Mouse (Mus musculus) embryo, embryonic 10.5 days (tissue): Measurements from ENCODE around the gene Smim14.

ENCODE experiments used
- DNase-seq: peaks from one replicate; pipeline ENCODE4 v3.0.0-alpha.2; 2015; ENCODE audit warnings: low spot score

The Smim14 gene

DNA sequence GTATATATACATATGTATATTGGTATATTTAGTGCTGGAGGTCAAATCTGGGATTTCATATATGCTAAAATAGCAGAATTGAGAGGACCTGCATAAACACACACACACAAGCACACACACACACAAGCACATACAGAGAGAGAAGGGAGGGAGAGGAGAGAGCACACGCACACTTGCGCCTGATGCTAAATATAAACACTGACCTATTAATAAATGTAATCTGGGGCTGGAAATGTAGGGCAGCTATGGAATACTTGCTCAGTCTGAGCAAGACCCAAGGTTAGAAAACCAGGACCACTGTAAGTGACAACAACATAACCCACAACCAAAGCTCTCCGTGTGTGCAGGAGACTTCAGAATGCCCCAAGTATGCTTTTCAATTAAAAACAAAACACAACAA is 77.5 kb downstream of the Smim14 start:
- DNase-seq: no peak

DNA sequence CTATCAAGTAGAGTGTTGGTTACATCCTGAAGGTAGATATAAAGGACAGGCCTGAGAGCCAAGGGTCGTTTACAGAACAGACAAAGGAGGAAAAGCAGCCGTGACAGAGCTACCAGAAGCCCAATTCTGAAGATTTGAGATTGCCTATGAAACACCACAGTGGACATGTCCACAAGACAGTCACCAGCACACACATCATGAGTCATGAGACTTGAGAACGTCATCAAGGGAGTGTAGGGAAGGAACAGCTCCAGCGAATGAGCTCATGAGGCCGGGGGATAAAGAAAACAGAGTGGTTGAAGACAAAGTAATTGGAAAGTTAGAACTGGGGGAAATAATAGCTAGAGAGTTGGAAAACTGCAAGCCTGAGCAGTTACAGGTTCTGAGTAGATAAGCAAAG is 79.1 kb downstream of the Smim14 start:
- no peak for DNase-seq

DNA sequence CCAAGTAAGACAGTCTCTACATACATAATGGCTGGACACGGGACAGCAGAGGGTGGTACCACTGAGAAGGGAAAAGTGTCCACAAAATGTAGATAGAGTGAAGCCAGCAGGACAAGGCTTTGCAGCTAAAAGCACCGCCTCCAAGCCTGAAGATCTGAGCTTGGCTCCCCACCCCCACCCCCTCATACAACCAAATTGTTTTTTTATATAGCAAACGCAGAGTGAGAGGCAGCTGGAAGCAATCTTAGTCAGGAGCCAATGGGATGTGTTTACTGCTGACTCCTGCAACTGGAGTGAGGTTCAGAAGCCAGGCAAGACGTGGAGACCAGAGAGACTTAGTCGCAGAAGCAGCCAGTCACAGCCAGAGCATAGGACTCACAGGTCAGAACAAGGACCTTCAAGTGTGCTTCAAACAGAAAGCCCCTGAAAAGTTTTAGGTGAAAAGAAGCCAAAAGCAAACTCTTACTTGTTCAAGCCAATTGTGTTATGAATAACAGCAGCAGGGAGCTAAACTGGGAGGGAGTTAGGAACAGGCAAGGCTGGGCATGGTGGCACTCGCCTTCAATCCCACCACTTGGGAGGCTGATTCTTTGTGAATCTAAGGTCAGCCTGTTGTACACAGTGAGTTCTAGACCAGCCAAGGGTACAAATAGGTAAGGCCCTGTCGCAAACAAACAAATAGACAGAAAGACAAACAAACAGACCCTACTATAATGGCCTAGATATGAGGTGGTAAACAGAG is 79.7 kb downstream of the Smim14 start:
- DNase-seq: peak; percentile 41

DNA sequence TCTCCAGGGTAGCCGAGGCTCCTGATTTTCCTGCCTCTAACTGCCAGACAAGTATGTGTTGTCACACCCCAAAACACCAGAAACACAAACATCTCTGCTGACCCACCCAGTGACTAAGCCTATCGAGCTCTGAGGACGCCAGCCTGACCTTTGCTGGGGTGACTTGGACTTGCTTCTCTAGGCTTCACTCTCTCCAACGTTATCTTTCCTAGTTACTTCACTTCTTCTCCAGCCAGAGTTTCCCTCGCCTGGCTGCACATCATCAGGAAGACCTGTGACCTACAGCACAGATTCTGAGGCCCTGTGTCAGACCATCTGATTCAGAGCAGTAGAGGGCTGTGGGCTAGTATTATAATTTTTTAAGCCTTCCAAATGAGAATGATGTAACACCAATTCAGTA is 82.2 kb downstream of the Smim14 start:
- no peak for DNase-seq

DNA sequence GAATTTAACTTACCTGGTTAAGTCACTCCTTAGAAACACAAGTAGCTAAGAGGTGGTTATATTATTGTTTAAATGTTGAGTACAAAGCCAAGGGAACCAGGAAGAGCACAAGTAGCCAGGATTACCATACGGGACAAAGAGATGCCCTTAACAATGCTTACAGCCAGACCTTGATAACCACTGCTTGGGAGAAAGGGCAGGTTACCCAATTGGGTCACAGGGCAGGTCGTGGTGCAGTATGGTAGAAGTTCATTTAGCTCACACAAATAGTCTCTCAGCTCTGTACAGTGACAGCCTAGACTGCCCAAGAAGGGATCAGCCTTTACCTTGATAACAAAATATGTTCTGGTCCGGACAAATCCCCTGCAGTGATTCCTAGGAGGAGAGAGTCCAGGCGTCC is 88.0 kb downstream of the Smim14 start:
- no peak for DNase-seq

DNA sequence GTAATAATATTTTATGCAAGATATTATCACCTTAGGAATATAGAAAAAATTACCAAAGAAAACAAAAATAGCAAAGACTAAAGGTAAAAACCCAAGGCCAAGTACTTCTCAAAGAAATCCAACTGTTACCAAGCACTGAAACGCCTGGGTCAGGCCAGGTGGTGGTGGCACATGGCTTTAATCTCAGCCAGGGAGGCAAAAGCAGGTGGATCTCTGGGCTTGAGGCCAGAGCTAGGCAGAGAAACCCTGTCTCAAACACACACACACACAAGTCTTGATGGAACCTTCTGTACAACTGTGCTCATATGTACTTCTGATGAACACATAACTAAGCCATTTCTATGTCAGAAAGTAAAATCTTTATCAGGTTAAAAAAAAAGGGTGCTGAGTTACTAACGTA is 89.2 kb downstream of the Smim14 start:
- no peak for DNase-seq

DNA sequence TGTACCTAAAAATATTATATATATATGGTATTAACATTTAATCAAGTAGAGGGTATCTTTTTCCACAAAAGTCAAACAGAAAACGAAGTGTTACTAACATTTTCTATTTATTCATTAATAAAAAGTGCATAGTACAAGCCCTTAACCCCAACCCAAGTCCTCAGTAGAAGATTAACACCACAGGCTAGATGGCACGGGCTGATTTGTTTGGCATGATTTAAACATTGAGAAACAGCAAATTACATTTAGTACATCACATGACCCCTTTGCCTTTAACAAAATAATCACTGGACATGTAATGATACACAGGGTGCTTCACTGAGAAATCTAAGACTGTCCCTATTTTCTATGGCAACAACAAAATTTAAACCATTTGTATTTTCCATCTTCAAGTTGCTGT is 90.2 kb downstream of the Smim14 start:
- DNase-seq: no peak

DNA sequence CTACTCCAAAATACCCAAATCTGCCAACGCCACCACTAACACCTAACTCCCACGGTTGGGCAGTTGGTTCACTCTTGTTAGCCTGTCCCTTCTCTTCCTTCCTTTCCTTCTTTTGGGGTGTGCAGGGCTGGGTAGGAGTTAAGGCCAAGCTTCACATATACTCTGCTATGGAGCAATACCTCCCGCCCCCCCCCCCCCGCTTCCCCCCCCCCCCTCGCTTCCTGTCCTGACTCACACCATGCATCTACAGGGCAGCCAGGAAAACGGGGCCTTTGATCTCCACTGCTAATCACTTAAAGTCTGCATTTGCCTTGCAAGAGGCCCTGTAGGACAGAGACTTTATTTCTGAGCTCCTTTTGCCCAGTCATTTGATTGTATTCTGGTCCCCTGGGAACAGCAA is 92.0 kb downstream of the Smim14 start:
- no peak for DNase-seq

DNA sequence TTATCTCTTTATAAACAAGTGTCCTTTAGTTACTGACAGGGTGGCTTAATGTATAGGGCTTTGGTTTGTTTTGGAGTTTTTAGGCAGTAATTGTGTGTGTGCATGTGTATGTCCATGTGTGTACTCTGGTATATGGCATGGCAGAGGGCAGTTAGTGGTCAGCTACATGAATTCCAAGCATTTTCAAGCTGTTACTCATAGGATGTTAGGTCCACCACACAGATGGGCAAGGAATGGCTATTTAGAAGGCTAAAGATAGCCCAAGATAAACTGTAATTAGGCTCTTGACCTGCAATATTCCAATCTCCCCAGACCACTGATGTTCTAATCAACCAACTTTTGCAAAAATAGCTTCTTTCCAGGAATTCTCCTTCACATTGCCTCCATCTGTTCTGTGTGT is 98.9 kb downstream of the Smim14 start:
- DNase-seq: no peak

DNA sequence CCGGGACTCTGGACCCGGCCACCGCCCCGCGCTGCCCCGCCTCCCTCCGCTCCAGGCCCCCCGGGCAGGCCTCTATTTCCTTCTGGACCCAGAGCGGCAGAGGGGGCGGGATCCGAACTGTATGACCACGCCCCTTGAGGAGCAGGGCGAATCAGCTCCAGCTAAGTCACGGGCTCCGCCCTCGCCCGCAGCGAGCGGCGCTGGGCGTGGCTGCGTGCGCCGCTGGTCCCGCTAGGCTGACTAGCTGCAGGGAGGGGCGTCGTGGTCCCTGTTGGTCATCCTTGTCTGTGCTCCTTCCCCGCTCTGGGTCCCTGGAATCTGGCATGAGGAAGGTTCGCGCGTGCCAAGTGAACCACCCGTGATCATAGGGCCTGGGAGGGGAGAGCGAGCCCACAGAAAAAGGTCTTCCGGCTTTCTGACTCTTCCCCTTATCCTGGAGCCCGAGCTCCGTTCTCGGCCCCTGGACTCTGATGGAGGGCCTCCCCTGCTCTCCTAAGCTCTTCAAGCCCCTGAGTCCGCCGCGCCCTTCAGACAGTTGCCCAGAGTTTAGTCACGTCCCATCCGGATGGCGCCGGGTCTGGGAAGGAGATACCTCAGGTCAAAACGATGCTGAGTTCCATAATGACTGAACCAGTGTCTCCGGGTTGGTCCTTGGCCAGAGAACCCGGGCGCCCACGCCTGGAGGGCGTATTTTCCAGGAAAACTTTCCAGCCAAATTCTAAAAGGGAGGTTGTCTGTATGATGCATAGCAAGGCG is 101.0 kb downstream of the Smim14 start, which contains the start of gene Ugdh:
Gene Ugdh, minus strand, starts transcription at position 144 of the 756 bp plus-strand sequence.
- peak; percentile 99 for DNase-seq

DNA sequence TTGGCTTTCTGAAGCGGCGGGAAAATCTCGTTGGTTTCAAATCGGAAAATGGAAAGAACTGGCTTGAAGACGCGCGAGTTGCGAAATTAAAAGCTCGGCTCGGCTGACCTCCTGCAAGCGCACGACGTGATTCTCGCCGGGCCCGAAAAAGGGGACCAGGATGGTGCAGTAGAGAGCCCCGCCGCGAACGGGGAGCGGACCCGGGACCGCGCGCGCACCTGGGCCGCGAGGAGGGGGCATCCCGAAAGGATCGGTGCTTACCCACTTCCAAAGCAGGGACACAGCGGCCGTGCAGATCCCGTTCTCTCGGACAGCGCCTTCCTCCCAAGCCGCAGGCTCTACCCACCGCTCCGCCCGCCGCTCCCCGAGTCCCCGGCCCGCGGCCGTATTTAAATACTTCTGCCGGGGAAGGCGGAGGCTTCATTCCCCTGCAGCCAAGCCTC is 101.6 kb downstream of the Smim14 start:
- DNase-seq: no peak

DNA sequence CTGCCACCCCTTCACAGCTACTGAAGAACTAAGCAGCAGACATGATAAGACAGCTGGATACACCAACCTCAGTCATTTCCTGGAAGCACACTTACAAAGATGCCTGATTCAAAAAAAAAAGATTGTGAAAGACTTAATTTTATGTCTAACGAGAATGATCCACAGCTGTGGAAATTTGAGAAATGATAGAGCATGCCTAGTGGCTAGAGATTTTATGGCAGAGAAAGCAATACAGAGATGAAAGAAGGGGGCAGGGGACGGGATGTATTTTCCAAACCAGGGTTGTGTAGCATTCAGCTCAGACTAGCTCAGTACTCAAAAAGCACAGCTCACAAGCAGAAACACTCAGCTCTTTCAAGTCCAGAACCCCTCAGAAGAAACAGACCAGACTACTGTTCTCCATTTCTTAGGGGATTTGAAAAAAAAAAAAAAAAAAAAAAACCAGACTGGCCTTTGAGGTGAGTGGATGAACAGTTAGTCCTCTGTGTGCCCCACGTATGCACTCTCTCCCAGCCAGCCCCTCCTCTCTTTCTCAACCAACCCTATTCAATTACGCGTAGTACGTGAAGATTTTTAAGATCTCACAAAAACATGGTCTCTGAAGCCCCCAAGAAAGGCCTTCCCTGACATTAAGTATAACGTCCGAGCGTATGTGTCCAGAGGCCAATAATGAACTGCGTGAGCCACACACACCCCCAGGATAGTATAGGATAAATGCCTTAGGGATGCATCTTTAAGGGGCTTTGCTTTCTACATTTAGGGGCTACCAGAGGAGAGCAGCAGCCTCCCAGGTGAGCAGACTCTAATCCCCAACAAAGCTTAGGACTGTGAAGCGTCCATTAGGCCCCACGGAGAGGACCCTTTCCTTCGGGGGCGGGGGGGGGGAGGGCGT is 102.3 kb downstream of the Smim14 start:
- DNase-seq: peak; percentile 63

DNA sequence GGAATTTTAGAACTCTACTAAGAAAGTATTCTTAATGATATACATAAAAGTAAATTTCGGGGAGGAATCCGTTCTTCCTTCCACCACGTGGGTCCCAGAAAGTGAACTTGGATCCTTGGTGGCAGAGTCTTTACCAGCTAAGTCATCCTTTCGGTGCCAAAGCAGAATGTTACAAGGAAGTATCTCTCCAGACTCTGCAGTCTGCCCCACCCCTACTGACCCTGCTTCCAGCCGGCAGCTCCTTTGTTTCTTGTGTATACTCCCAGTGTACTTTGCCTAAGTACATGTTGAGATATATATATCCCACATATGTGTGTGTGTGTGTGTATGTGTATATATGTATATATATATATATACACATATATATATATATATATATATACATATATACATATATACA is 107.5 kb downstream of the Smim14 start:
- no peak for DNase-seq

DNA sequence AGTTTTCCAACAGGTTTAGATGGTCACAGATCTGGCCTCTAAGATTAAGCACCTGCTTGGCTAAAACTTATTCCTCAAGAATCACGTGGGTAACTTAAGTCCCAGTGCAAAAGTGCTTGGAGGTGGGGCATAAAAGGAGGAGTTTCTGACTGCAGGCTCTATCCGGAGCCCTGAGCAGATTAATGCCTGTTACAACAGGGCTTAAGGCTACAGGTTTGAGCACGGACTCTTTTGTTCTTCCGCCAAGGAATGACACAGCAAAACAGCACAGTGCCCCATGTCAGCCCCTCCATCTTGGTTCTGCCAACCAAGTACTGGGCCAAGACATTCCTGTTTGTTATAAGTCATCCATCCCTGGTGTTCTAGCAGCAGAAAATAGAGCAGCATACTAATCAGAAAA is 108.7 kb downstream of the Smim14 start:
- no peak for DNase-seq

DNA sequence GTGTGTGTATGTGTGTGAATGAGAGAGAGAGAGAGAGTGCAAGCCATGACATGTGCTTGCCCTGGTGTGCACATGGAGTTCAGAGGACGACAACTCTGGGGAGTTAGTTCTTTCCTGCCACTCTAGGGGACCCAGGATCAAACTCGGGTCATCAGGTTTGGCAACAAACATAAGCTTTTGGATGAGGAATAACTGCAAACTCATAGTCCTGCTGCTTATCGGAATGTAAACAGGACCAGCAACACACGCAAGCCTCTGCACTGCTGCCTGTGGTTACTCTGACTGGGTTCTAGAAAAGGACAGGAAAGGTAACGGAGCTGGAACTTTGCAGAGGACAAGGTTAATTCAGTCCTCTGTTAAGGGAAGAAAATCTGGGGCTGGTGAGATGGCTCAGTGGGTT is 111.7 kb downstream of the Smim14 start:
- no peak for DNase-seq

DNA sequence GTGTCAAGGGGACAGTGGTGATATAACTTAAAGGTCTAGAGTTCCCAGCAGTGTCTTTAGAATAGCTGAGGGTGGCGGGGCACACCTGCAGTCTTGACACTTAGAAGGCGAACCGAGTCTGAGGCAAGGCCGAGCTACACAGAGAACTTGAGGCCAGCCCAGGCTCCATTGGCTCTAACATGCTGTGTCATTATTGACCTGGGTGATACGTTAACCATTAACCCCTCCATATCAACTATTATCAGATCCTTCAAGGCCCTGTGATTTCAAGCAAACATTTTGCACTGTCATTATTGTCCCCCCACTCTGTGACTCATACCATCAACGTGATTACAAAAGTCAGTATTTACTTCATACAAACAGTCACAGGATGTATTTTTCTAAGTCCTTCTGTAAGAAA is 112.8 kb downstream of the Smim14 start:
- no peak for DNase-seq

DNA sequence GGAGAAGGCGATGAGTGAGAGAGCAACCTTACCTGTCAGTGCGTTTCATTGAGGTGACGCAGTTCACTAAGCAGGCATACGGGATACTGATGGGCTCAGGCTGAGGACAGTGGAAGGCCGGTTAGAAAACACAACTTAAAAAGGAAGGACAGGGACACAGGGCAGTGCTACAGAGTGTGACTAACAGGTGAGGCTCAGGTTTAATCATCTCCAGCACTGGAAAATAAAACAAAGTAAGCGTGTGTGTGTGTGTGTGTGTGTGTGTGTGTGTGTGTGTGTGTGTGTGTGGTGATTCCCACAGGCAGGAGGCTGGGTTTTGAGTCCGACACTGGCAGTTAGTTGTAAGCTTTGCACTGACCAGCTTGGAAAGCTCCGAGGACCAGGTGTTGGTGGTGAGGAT is 114.2 kb downstream of the Smim14 start:
- no peak for DNase-seq

DNA sequence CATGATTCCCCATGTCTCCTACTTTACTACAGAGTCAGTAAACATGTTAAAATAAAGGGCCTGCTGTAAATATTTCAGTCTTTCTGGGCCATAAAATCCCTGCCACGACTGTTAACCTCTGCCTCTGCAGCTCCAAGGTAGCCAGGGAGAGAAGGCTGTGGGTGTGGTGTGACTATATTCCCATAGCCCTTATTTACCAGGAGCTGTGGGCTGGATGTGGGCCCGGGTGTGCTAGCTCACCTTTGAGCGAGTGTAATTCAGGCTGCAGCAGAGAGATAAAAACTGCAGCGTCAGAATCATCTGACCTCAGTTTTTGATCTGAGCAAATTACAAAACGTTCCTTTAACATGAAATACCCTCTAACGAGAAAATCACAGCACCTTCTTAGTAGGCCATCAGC is 116.2 kb downstream of the Smim14 start:
- DNase-seq: no peak

DNA sequence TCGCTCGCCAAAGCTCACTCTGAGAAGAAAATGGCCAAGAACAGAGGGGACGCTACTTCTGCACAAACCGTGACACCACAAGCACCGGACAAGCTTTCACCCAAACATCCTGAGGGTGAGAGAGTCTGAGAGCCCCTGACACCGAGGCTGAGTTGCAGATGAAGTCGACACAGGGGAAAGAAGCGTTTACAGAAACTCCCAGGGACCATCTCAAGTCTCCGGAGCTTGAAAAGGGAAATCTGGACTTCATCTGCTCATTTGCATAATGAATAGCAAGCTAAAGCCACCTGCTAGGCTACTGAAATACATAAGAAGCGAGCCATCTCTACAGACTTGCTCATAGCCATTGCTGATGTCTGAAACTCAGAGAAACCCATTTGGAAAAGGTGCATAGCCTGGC is 117.8 kb downstream of the Smim14 start:
- DNase-seq: no peak

DNA sequence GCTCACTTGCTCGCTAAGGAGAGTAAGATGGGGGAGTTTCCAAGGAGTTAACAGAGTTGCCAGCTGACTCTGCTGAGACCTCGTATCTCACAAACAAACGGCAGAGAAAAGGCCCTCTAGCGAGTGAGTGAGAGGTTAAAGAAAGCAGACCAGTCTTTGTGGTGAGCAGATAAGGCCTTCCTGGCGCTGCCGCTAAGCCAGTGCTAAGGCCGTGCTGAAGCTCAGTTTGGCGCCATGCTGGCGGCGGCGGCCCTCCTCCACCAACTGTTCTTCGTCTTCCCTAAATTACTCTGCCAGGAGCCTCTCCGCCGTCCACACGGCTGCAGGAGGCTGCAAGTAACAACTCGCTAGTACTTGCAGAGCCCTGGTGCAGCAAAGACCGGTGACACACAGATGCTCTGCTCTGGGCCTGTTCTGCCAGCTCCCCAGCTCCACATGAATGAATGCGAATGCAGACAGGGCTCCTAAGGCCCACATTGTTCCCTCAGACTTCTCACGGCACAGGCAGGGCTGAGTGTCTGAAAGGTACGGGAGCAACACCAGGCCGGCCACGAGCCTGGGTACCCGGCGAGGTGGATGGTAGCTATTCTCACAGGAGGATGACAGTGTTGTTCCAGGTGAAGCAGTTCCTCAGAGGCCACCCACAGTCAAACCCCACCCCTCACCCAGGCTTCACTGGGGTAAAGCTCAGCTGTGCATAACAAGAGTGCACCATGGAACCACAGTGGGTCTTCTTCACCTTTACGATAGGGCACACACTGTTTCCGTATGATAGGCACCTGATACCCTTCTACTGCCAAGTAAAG is 121.1 kb downstream of the Smim14 start:
- DNase-seq: peak; percentile 80

DNA sequence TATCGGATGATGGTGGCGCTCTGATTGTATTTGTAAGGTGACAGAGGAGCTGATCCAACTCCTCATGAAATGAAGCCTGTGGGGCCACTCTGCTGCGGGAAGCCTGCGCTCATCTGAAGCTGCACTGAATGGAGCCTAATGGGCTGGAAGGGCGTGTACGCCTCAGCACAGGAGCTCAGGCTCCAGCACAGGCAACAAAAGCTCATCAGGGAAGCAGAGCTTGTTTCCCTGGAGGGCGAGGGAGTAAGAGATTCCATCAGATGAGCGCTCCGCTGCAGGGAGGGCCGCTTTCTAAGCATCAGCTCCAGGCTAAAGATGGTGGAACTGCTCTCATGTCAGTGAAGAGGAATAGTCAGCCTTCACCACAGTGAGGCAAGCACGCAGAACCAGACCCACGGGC is 129.0 kb downstream of the Smim14 start:
- DNase-seq: peak; percentile 36
